Mouse (Mus musculus): ENCODE data around the gene Mmp2. TPM values are rescaled to one million over a fixed set of nuclear protein-coding genes. Genes with fewer than 3 reads are reported as not detected.
"Not testable (repeated sequence)": the region's sequence is repeated elsewhere in the genome, so short reads cannot be mapped to it uniquely, and the experiment has no call there.

The Mmp2 gene
- total and polyA plus RNA-seq, 3 experiments: 53.9 to 70.9 (median 67.4) TPM

DNA sequence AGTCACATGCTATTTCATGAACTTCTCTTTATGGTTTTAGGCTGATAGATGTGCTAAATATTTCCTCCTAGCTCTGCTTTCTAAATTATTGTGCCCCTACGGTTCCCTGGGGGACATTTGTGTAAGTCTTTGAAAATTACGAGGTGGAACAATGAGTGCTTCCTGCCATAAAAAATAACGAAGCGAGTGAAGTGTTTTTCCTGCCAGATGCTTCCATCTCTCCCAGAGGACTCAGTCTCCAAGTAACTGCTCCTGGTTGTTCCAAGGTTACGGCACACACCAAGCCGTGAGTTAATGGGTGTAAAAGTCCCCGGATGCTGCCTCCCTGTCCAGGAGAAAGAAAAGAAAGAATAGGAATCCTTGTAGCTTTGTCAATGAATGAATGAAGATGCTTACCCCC lies 43.2 kb downstream of the Mmp2 start:
- intact Hi-C loops (cut with DNase I): no loop called here
- no peak overlapping the region for H3K27ac ChIP-seq
- WGBS: 37% methylated on average over 7 of the region's 7 CpGs
- TF ChIP-seq CTCF (IDR thresholded peaks at IDR 0.05) (no peak), EP300 (IDR thresholded peaks at IDR 0.05; ENCODE audit: insufficient read depth, low read depth, low read length) (no peak), POLR2A (IDR thresholded peaks at IDR 0.05; ENCODE audit: insufficient read depth, low read depth, low read length) (no peak)
- no peak overlapping the region for H3K4me3 ChIP-seq
- no peaks in the 10 kb centered on the region for H3K79me2 ChIP-seq (replicated peaks; ENCODE audit: control insufficient read depth, insufficient read depth, low read length)
- no peaks in the 10 kb centered on the region for H3K27me3 ChIP-seq (ENCODE audit: control insufficient read depth, insufficient read depth, low read length)
- H3K36me3 ChIP-seq (ENCODE audit: control insufficient read depth, insufficient read depth, low read length): no peaks in the 10 kb centered on the region
- no peak overlapping the region for H3K9ac ChIP-seq (ENCODE audit: low read depth, low read length)
- H3K4me1 ChIP-seq (ENCODE audit: control insufficient read depth, insufficient read depth, low read length): peaks cover 2% of the 10 kb centered on the region; the same call in 1 of the 2 replicates
- no peak for DNase-seq

DNA sequence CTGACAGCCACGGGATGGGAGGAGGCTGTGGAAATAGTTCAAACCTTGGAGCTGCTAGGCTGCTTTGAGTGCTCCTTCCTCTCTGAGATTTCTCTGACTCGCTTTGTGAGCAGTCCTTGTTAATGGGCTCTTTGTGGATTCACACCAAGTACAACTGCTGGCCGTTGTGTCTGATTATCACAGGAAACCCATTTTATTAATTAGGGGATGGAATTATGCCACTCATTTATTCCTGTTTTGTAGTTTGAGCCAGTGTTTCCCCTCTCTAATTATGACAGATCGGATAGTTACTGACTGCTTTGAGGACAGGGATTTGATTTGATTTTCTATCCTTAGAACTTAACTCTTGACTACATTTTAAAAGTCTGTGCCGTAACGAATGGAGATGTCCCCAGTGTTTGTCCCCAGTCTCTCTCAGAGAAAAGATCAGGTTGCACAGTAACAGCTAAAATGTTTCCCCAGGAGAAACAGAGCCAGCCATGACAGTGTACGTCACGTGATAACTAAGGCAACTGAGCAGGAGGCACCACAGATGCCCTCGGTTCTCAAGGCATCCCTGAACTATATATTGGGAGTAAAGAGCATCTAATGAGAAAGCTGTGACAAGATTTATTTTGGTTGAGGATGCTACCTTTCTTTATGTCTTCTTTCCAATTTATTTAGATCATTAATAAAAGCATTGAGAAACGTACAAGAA lies 45.1 kb downstream of the Mmp2 start:
- 71% methylated on average over 10 of the region's 10 CpGs for WGBS

GRCm38 (mm10) chr8:92875795-92876194 lies 48.7 kb downstream of the Mmp2 start:
- Histone ChIP-seq H3K27ac (no peak overlapping the region), H3K36me3 (ENCODE audit: control insufficient read depth, insufficient read depth, low read length) (no peaks in the 10 kb centered on the region), H3K4me3 (no peak overlapping the region), H3K4me1 (ENCODE audit: control insufficient read depth, insufficient read depth, low read length) (no peaks in the 10 kb centered on the region), H3K27me3 (ENCODE audit: control insufficient read depth, insufficient read depth, low read length) (no peaks in the 10 kb centered on the region; the same call in 1 of the 2 replicates), H3K79me2 (replicated peaks; ENCODE audit: control insufficient read depth, insufficient read depth, low read length) (no peaks in the 10 kb centered on the region), H3K9ac (ENCODE audit: low read depth, low read length) (no peak overlapping the region)
- no peak for TF ChIP-seq EP300 (IDR thresholded peaks at IDR 0.05; ENCODE audit: insufficient read depth, low read depth, low read length)
- no peak for TF ChIP-seq POLR2A (IDR thresholded peaks at IDR 0.05; ENCODE audit: insufficient read depth, low read depth, low read length)
- TF ChIP-seq CTCF (IDR thresholded peaks at IDR 0.05): no peak
- DNase-seq: peak in 1 of 2 experiments; percentile 26
- 88% methylated on average over 10 of the region's 10 CpGs for WGBS
- intact Hi-C loops (cut with DNase I): no loop called here

More for the DNA sequence above, 45.1 kb downstream of the Mmp2 start:
- no peak for DNase-seq
- H3K27me3 ChIP-seq (ENCODE audit: control insufficient read depth, insufficient read depth, low read length): no peaks in the 10 kb centered on the region
- H3K79me2 ChIP-seq (replicated peaks; ENCODE audit: control insufficient read depth, insufficient read depth, low read length): no peaks in the 10 kb centered on the region
- TF ChIP-seq EP300 (IDR thresholded peaks at IDR 0.05; ENCODE audit: insufficient read depth, low read depth, low read length) (no peak), POLR2A (IDR thresholded peaks at IDR 0.05; ENCODE audit: insufficient read depth, low read depth, low read length) (no peak), CTCF (IDR thresholded peaks at IDR 0.05) (no peak)
- H3K9ac ChIP-seq (ENCODE audit: low read depth, low read length): no peak overlapping the region
- no peaks in the 10 kb centered on the region for H3K36me3 ChIP-seq (ENCODE audit: control insufficient read depth, insufficient read depth, low read length)
- no peak overlapping the region for H3K4me3 ChIP-seq
- intact Hi-C loops (cut with DNase I): no loop called here
- H3K4me1 ChIP-seq (ENCODE audit: control insufficient read depth, insufficient read depth, low read length): peaks cover 2% of the 10 kb centered on the region; the same call in 1 of the 2 replicates
- no peak overlapping the region for H3K27ac ChIP-seq

DNA sequence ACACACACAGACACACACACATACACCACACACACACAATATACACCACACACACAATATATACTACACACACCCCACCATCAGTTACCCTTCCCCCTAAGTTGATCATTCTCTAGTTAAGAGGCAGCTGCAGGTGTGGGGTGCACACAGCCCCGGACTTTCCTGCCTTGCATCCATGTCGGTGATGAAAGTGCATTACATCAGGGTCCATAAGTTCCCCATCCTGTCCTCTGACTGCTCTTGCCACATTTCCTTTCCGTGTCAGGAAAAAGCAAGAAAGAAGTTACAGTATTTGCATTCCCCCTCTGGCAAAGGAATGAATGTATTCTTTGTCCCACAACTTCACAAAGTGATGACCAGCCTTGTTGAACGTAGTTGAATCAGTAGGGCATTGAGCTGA lies 54.2 kb downstream of the Mmp2 start:
- Histone ChIP-seq H3K9ac (ENCODE audit: low read depth, low read length) (no peak overlapping the region), H3K4me1 (ENCODE audit: control insufficient read depth, insufficient read depth, low read length) (no peaks in the 10 kb centered on the region), H3K27ac (no peak overlapping the region), H3K27me3 (ENCODE audit: control insufficient read depth, insufficient read depth, low read length) (no peaks in the 10 kb centered on the region; the same call in 1 of the 2 replicates), H3K79me2 (replicated peaks; ENCODE audit: control insufficient read depth, insufficient read depth, low read length) (no peaks in the 10 kb centered on the region), H3K4me3 (no peak overlapping the region), H3K36me3 (ENCODE audit: control insufficient read depth, insufficient read depth, low read length) (no peaks in the 10 kb centered on the region)
- intact Hi-C loops (cut with DNase I): loop anchor here (5.0 kb wide), 1 partner anchor 116 kb away; no protein-coding TSS in a partner anchor
- WGBS: 46% methylated on average over 4 of the region's 4 CpGs
- no peak for DNase-seq
- TF ChIP-seq EP300 (IDR thresholded peaks at IDR 0.05; ENCODE audit: insufficient read depth, low read depth, low read length) (no peak), POLR2A (IDR thresholded peaks at IDR 0.05; ENCODE audit: insufficient read depth, low read depth, low read length) (no peak), CTCF (IDR thresholded peaks at IDR 0.05) (no peak)

DNA sequence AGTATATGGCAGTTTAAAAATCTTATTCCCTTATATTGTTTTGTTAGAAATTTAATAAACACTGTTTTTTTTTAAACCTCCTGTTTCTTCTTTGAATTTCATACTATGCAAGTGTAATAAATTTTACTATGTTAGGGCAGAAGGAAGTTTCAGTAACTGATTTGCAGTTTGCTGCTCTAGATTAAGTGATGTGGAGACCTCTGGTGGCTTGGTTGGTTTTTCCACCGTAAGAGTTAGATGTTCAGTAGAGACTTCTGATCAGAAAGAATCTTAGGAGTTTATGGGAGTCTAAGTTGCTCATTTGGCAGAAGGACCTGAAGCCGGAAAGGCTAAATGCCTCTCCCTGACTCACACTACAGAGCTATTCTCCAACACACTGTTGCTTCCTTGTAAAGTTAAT lies 56.7 kb downstream of the Mmp2 start:
- Histone ChIP-seq H3K4me1 (ENCODE audit: control insufficient read depth, insufficient read depth, low read length) (no peaks in the 10 kb centered on the region), H3K4me3 (no peak overlapping the region), H3K9ac (ENCODE audit: low read depth, low read length) (no peak overlapping the region), H3K27ac (no peak overlapping the region), H3K27me3 (ENCODE audit: control insufficient read depth, insufficient read depth, low read length) (no peaks in the 10 kb centered on the region; the same call in 1 of the 2 replicates), H3K79me2 (replicated peaks; ENCODE audit: control insufficient read depth, insufficient read depth, low read length) (no peaks in the 10 kb centered on the region), H3K36me3 (ENCODE audit: control insufficient read depth, insufficient read depth, low read length) (no peaks in the 10 kb centered on the region)
- peak; percentile 68 for TF ChIP-seq CTCF (IDR thresholded peaks at IDR 0.05)
- no peak for TF ChIP-seq POLR2A (IDR thresholded peaks at IDR 0.05; ENCODE audit: insufficient read depth, low read depth, low read length)
- intact Hi-C loops (cut with DNase I): loop anchor here (1.0 to 5.0 kb wide), 2 partner anchors 65 to 114 kb away; no protein-coding TSS in a partner anchor
- DNase-seq: no peak
- WGBS: 47% methylated on average over 2 of the region's 2 CpGs

DNA sequence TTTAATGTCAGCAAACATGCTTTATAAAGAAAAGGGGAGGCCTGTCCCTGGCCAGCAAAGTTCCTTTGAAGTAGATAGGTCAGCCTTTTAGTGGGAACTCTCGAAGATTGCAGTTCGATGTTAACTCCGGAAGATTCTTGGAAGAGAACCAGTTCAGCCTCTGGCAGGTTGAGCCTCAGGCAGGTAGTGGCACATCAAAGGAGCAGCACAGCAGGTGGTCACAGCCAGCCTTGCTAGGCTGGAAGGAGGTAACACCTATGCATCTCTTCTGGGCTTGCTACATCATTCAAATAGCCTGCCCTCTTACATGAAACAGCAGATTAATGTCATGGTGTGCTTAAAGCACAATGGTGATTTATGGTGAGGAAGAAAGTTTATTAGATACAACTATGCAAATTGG lies 65.1 kb downstream of the Mmp2 start:
- H3K9ac ChIP-seq (ENCODE audit: low read depth, low read length); DNase-seq; H3K27ac ChIP-seq; H3K27me3 ChIP-seq (ENCODE audit: control insufficient read depth, insufficient read depth, low read length); intact Hi-C loops (cut with DNase I); H3K36me3 ChIP-seq (ENCODE audit: control insufficient read depth, insufficient read depth, low read length); H3K79me2 ChIP-seq (replicated peaks; ENCODE audit: control insufficient read depth, insufficient read depth, low read length); H3K4me1 ChIP-seq (ENCODE audit: control insufficient read depth, insufficient read depth, low read length); H3K4me3 ChIP-seq: not testable (repeated sequence)
- WGBS: 75% methylated on average over 3 of the region's 3 CpGs

Data from heart, adult 2 months (tissue).